Mouse (Mus musculus) stomach, embryonic 15.5 days (tissue): ENCODE results near the gene Snrnp25. TPM values are rescaled to one million over a fixed set of nuclear protein-coding genes. Genes with fewer than 3 reads are reported as not detected.

Experiments used
- ATAC-seq: fragments of 200-750 bp; cut with Nextera tagmentation; 2 replicates; pipeline ENCODE4 v1.8.0; 2017; ENCODE audit warnings: low read depth, moderate number of reproducible peaks, moderate TSS enrichment; ENCODE audit not compliant: insufficient read depth, low FRiP score
- H3K27ac ChIP-seq: fragments of 300-500 bp; sonication (generic); 2 replicates; pipeline ENCODE4 v1.5.1; 2015; ENCODE audit warnings: mild to moderate bottlenecking, inconsistent platforms
- H3K27me3 ChIP-seq: fragments of 300-500 bp; sonication (generic); replicated peaks from 2 replicates; pipeline ENCODE4 v1.6.1; 2015; ENCODE audit warnings: inconsistent platforms
- H3K36me3 ChIP-seq: fragments of 300-500 bp; sonication (generic); 2 replicates; pipeline ENCODE4 v1.6.1; 2015; ENCODE audit warnings: inconsistent platforms
- H3K4me1 ChIP-seq: fragments of 300-500 bp; sonication (generic); 2 replicates; pipeline ENCODE4 v1.6.1; 2015; ENCODE audit warnings: inconsistent platforms
- H3K4me2 ChIP-seq: fragments of 300-500 bp; sonication (generic); 2 replicates; pipeline ENCODE4 v1.6.1; 2015; ENCODE audit warnings: mild to moderate bottlenecking, inconsistent platforms
- H3K4me3 ChIP-seq: fragments of 300-500 bp; sonication (generic); replicated peaks from 2 replicates; pipeline ENCODE4 v1.5.1; 2015; ENCODE audit warnings: inconsistent platforms
- H3K9ac ChIP-seq: fragments of 300-500 bp; sonication (generic); 2 replicates; pipeline ENCODE4 v1.6.1; 2015; ENCODE audit warnings: inconsistent platforms
- H3K9me3 ChIP-seq: fragments of 300-500 bp; sonication (generic); 2 replicates; pipeline ENCODE4 v1.6.1; 2016; ENCODE audit warnings: inconsistent platforms
- WGBS: fragments of 180-500 bp; shearing (Covaris S2); methylation state at CpG from one replicate; pipeline ENCODE4 v1.1.7; 2015; 5-methylcytosine and 5-hydroxymethylcytosine counted together
- polyA plus RNA-seq: library from polyadenylated mRNA; unstranded; fragments of >200 nt; fragmentation: Nextera tagmentation; extraction: Ambion mirVana; gene quantifications from 2 replicates; pipeline ENCODE4 v1.2.1, GENCODE M21; 2015

Snrnp25 gene
- polyA plus RNA-seq, 1 experiment from 2014 or later: 57.5 TPM

- Histone ChIP-seq H3K27ac (no peak overlapping the region), H3K4me2 (no peak overlapping the region), H3K9me3 (no peaks in the 10 kb centered on the region), H3K36me3 (no peaks in the 10 kb centered on the region), H3K27me3 (no peaks in the 10 kb centered on the region), H3K4me1 (0 out of 2 replicates have a peak, but pooled peaks cover 2% of the 10 kb centered on the region), H3K4me3 (no peak overlapping the region), H3K9ac (no peak overlapping the region)
- ATAC-seq: no peak
- 38% methylated on average over 25 of the region's 25 CpGs for WGBS
Measured at GRCm38 (mm10) chr11:32181973-32182868, 23.0 kb upstream of the Snrnp25 start.

GRCm38 (mm10) chr11:32184469-32184868 lies 20.7 kb upstream of the Snrnp25 start:
- H3K4me3 ChIP-seq: no peak overlapping the region
- no peak overlapping the region for H3K27ac ChIP-seq
- 87% methylated on average over 8 of the region's 8 CpGs for WGBS
- H3K4me2 ChIP-seq: no peak overlapping the region
- H3K4me1 ChIP-seq: 0 out of 2 replicates have a peak, but pooled peaks cover 2% of the 10 kb centered on the region
- H3K27me3 ChIP-seq: no peaks in the 10 kb centered on the region
- ATAC-seq: no peak
- no peak overlapping the region for H3K9ac ChIP-seq
- H3K9me3 ChIP-seq: no peaks in the 10 kb centered on the region
- H3K36me3 ChIP-seq: no peaks in the 10 kb centered on the region

- Histone ChIP-seq H3K4me3 (no peak overlapping the region), H3K36me3 (no peaks in the 10 kb centered on the region), H3K9ac (no peak overlapping the region), H3K4me2 (no peak overlapping the region), H3K4me1 (0 out of 2 replicates have a peak, but pooled peaks cover 2% of the 10 kb centered on the region), H3K27me3 (no peaks in the 10 kb centered on the region), H3K27ac (no peak overlapping the region), H3K9me3 (no peaks in the 10 kb centered on the region)
- 77% methylated on average over 3 of the region's 3 CpGs for WGBS
- no peak for ATAC-seq
Measured at GRCm38 (mm10) chr11:32186031-32186430, 19.2 kb upstream of the Snrnp25 start.

- Histone ChIP-seq H3K27me3 (no peaks in the 10 kb centered on the region), H3K4me3 (no peak overlapping the region), H3K4me2 (no peak overlapping the region), H3K9me3 (no peaks in the 10 kb centered on the region), H3K36me3 (no peaks in the 10 kb centered on the region), H3K9ac (no peak overlapping the region), H3K4me1 (0 out of 2 replicates have a peak, but pooled peaks cover 2% of the 10 kb centered on the region), H3K27ac (no peak overlapping the region)
- WGBS: 83% methylated on average over 4 of the region's 4 CpGs
- no peak for ATAC-seq
Measured at GRCm38 (mm10) chr11:32187256-32187655, 18.0 kb upstream of the Snrnp25 start.

- no peak for ATAC-seq
- Histone ChIP-seq H3K27ac (no peak overlapping the region), H3K4me2 (no peak overlapping the region), H3K9me3 (no peaks in the 10 kb centered on the region), H3K9ac (no peak overlapping the region), H3K4me1 (no peaks in the 10 kb centered on the region), H3K4me3 (no peak overlapping the region), H3K36me3 (no peaks in the 10 kb centered on the region), H3K27me3 (no peaks in the 10 kb centered on the region)
- 83% methylated on average over 12 of the region's 12 CpGs for WGBS
Measured at GRCm38 (mm10) chr11:32188881-32189280, 16.3 kb upstream of the Snrnp25 start.

GRCm38 (mm10) chr11:32189434-32189833 lies 15.8 kb upstream of the Snrnp25 start:
- Histone ChIP-seq H3K36me3 (no peaks in the 10 kb centered on the region), H3K27ac (no peak overlapping the region), H3K9ac (no peak overlapping the region), H3K4me2 (no peak overlapping the region), H3K27me3 (no peaks in the 10 kb centered on the region), H3K4me3 (no peak overlapping the region), H3K9me3 (no peaks in the 10 kb centered on the region), H3K4me1 (no peaks in the 10 kb centered on the region)
- WGBS: 67% methylated on average over 5 of the region's 5 CpGs
- no peak for ATAC-seq

- no peaks in the 10 kb centered on the region for H3K9me3 ChIP-seq
- H3K9ac ChIP-seq: no peak overlapping the region
- H3K27ac ChIP-seq: no peak overlapping the region
- ATAC-seq: no peak
- no peak overlapping the region for H3K4me3 ChIP-seq
- H3K27me3 ChIP-seq: no peaks in the 10 kb centered on the region
- 77% methylated on average over 9 of the region's 9 CpGs for WGBS
- no peak overlapping the region for H3K4me2 ChIP-seq
- no peaks in the 10 kb centered on the region for H3K4me1 ChIP-seq
- H3K36me3 ChIP-seq: no peaks in the 10 kb centered on the region
Measured at GRCm38 (mm10) chr11:32190119-32190518, 15.1 kb upstream of the Snrnp25 start.

GRCm38 (mm10) chr11:32190603-32191110 lies 14.6 kb upstream of the Snrnp25 start:
- no peak for ATAC-seq
- Histone ChIP-seq H3K9ac (no peak overlapping the region), H3K4me1 (no peaks in the 10 kb centered on the region), H3K4me2 (no peak overlapping the region), H3K27ac (no peak overlapping the region), H3K9me3 (no peaks in the 10 kb centered on the region), H3K36me3 (no peaks in the 10 kb centered on the region), H3K27me3 (no peaks in the 10 kb centered on the region), H3K4me3 (no peak overlapping the region)
- WGBS: 75% methylated on average over 13 of the region's 13 CpGs

- no peak overlapping the region for H3K9ac ChIP-seq
- WGBS: 83% methylated on average over 10 of the region's 10 CpGs
- no peak overlapping the region for H3K4me3 ChIP-seq
- H3K4me1 ChIP-seq: no peaks in the 10 kb centered on the region
- H3K9me3 ChIP-seq: no peaks in the 10 kb centered on the region
- H3K4me2 ChIP-seq: no peak overlapping the region
- H3K36me3 ChIP-seq: no peaks in the 10 kb centered on the region
- H3K27me3 ChIP-seq: no peaks in the 10 kb centered on the region
- no peak overlapping the region for H3K27ac ChIP-seq
- ATAC-seq: no peak
Measured at GRCm38 (mm10) chr11:32193156-32193555, 12.1 kb upstream of the Snrnp25 start.

- Histone ChIP-seq H3K27ac (no peak overlapping the region), H3K9ac (no peak overlapping the region), H3K36me3 (no peaks in the 10 kb centered on the region), H3K9me3 (no peaks in the 10 kb centered on the region), H3K4me1 (no peaks in the 10 kb centered on the region), H3K4me2 (no peak overlapping the region), H3K27me3 (no peaks in the 10 kb centered on the region), H3K4me3 (no peak overlapping the region)
- no peak for ATAC-seq
- 79% methylated on average over 10 of the region's 10 CpGs for WGBS
Measured at GRCm38 (mm10) chr11:32194086-32194485, 11.1 kb upstream of the Snrnp25 start.

- no peak overlapping the region for H3K27ac ChIP-seq
- ATAC-seq: no peak
- no peaks in the 10 kb centered on the region for H3K36me3 ChIP-seq
- H3K4me3 ChIP-seq: no peak overlapping the region
- WGBS: 77% methylated on average over 5 of the region's 5 CpGs
- no peak overlapping the region for H3K9ac ChIP-seq
- H3K4me2 ChIP-seq: no peak overlapping the region
- no peaks in the 10 kb centered on the region for H3K4me1 ChIP-seq
- no peaks in the 10 kb centered on the region for H3K27me3 ChIP-seq
- H3K9me3 ChIP-seq: no peaks in the 10 kb centered on the region
Measured at GRCm38 (mm10) chr11:32194626-32195025, 10.6 kb upstream of the Snrnp25 start.

- no peaks in the 10 kb centered on the region for H3K27me3 ChIP-seq
- no peak overlapping the region for H3K4me2 ChIP-seq
- no peak for ATAC-seq
- no peaks in the 10 kb centered on the region for H3K9me3 ChIP-seq
- no peak overlapping the region for H3K4me3 ChIP-seq
- no peaks in the 10 kb centered on the region for H3K36me3 ChIP-seq
- H3K4me1 ChIP-seq: no peaks in the 10 kb centered on the region
- no peak overlapping the region for H3K27ac ChIP-seq
- no peak overlapping the region for H3K9ac ChIP-seq
- 26% methylated on average over 11 of the region's 11 CpGs for WGBS
Measured at GRCm38 (mm10) chr11:32195867-32196540, 9.2 kb upstream of the Snrnp25 start.
